In genomic region chr17:27512619-27513161, GRCm38 (mm10) we compare ENCODE assay signal across 8 mouse cellular contexts. TPM values are rescaled to one million over a fixed set of nuclear protein-coding genes. Genes with fewer than 3 reads are reported as not detected.
DNase-seq lines count a peak whose midpoint lies in the region; ATAC-seq and TF ChIP-seq lines count a peak whose summit lies in the region.

No protein-coding gene starts in this region.

- WGBS in embryonic facial prominence, embryonic 13.5 days = under 1% methylated on average over 66 of the region's 78 CpGs
- WGBS in kidney, postnatal 0 days = under 1% methylated on average over 68 of the region's 78 CpGs
- 2% methylated on average over 78 of the region's 78 CpGs for WGBS in olfactory bulb, adult 2 months

- no peak for ATAC-seq in G1E (ENCODE audit: extremely low read depth, insufficient number of reproducible peaks, low FRiP score, poor library complexity, severe bottlenecking)
- ATAC-seq in embryonic facial prominence, embryonic 13.5 days (ENCODE audit: insufficient number of reproducible peaks, insufficient read depth, low FRiP score, low TSS enrichment, low read depth) = no peak
- no peak for ATAC-seq in kidney, postnatal 0 days (replicated peaks; ENCODE audit: low FRiP score, low read depth)

- no peaks in the 10 kb centered on the region; the same call in 1 of the 2 replicates for H3K27me3 ChIP-seq in G1E (ENCODE audit: insufficient read depth, low read length)
- peaks cover 98% of the 10 kb centered on the region for H3K27me3 ChIP-seq in embryonic facial prominence, embryonic 13.5 days
- peaks cover 63% of the 10 kb centered on the region for H3K27me3 ChIP-seq in kidney, postnatal 0 days (ENCODE audit: insufficient read depth, low read length)

- H3K9ac ChIP-seq in embryonic facial prominence, embryonic 13.5 days = peak overlapping the region; percentile 70
- peak overlapping the region; percentile 52 for H3K9ac ChIP-seq in kidney, postnatal 0 days (ENCODE audit: low read depth, low read length)

- H3K27ac ChIP-seq in embryonic facial prominence, embryonic 13.5 days = no peak overlapping the region
- no peak overlapping the region for H3K27ac ChIP-seq in kidney, postnatal 0 days
- H3K27ac ChIP-seq in olfactory bulb, adult 2 months (ENCODE audit: insufficient read depth, low read depth, low read length) = peak overlapping the region; percentile 91

- no peak for TF ChIP-seq CTCF in G1E (IDR thresholded peaks at IDR 0.05; ENCODE audit: low read depth, low read length)
- TF ChIP-seq CTCF in kidney, postnatal 0 days (IDR thresholded peaks at IDR 0.05; ENCODE audit: low read depth) = no peak
- no peak for TF ChIP-seq CTCF in olfactory bulb, adult 2 months (IDR thresholded peaks at IDR 0.05; ENCODE audit: insufficient read depth, low read depth, low read length)

- peak; percentile 13 for DNase-seq in kidney, adult 18-20 months
- DNase-seq in kidney, adult 9 months = no peak
- DNase-seq in G1E (ENCODE audit: low spot score) = no peak
- DNase-seq in kidney, postnatal 0 days (ENCODE audit: low spot score) = no peak
- no peak for DNase-seq in embryo, embryonic 10 days (ENCODE audit: low spot score)
- no peak for DNase-seq in natural killer cell, adult 2 months (ENCODE audit: low spot score in 2 of 2)

- no peaks in the 10 kb centered on the region for H3K4me1 ChIP-seq in G1E (ENCODE audit: insufficient read depth, low read depth, low read length)
- H3K4me1 ChIP-seq in embryonic facial prominence, embryonic 13.5 days = peaks cover 18% of the 10 kb centered on the region
- H3K4me1 ChIP-seq in kidney, postnatal 0 days (replicated peaks; ENCODE audit: insufficient read depth, low read length) = peaks cover 14% of the 10 kb centered on the region; the same call in 1 of the 2 replicates
- H3K4me1 ChIP-seq in olfactory bulb, adult 2 months (ENCODE audit: control insufficient read depth, insufficient read depth, low read length) = peaks cover 58% of the 10 kb centered on the region

- H3K4me2 ChIP-seq in embryonic facial prominence, embryonic 13.5 days = peak overlapping the region; percentile 100
- peak overlapping the region; percentile 98 for H3K4me2 ChIP-seq in kidney, postnatal 0 days (ENCODE audit: low read length)

- no peaks in the 10 kb centered on the region for H3K36me3 ChIP-seq in G1E (replicated peaks)
- no peaks in the 10 kb centered on the region for H3K36me3 ChIP-seq in embryonic facial prominence, embryonic 13.5 days
- H3K36me3 ChIP-seq in kidney, postnatal 0 days (ENCODE audit: insufficient read depth, low read length) = no peaks in the 10 kb centered on the region

- H3K9me3 ChIP-seq in G1E (replicated peaks) = peaks cover 39% of the 10 kb centered on the region
- H3K9me3 ChIP-seq in embryonic facial prominence, embryonic 13.5 days = no peaks in the 10 kb centered on the region
- no peaks in the 10 kb centered on the region for H3K9me3 ChIP-seq in kidney, postnatal 0 days (replicated peaks; ENCODE audit: low read length)

- no peak for TF ChIP-seq POLR2A in olfactory bulb, adult 2 months (IDR thresholded peaks at IDR 0.05; ENCODE audit: insufficient read depth, low read depth, low read length)

- peak overlapping the region; percentile 11; the same call in 1 of the 2 replicates for H3K4me3 ChIP-seq in G1E (ENCODE audit: low read depth, low read length)
- peak overlapping the region; percentile 60 for H3K4me3 ChIP-seq in embryonic facial prominence, embryonic 13.5 days
- H3K4me3 ChIP-seq in kidney, postnatal 0 days (replicated peaks; ENCODE audit: low read depth, low read length) = peak overlapping the region; percentile 54
- peak overlapping the region; percentile 68 for H3K4me3 ChIP-seq in olfactory bulb, adult 2 months (ENCODE audit: insufficient read depth, low read depth, low read length)

RNA-seq across cellular contexts. Expression of gene Grm4, which starts 8.5 kb away (rescaled TPM):
- total RNA-seq in G1E (2014; fragmentation: Nextera tagmentation) (not detected in 2 replicates), G1E (2017) (0.05 TPM in 1 of 2 replicates, not detected in the other)
- 0.02 TPM in 1 of 2 replicates, not detected in the other for polyA plus RNA-seq in G1E (2012)
- 0.25 and 0.38 TPM in 2 replicates for polyA plus RNA-seq in embryonic facial prominence, embryonic 13.5 days (2015; fragmentation: Nextera tagmentation; extraction: Ambion mirVana)
- polyA plus RNA-seq in kidney, postnatal 0 days (2015; fragmentation: Nextera tagmentation; extraction: Ambion mirVana) = 1.1 and 1.3 TPM in 2 replicates
- polyA plus RNA-seq in olfactory bulb, adult 2 months (2012; ENCODE audit: insufficient read depth, insufficient read length, low replicate concordance, missing spikeins) = not detected in 2 replicates

RNA-seq across cellular contexts. Expression of gene Hmga1, which starts 43.6 kb away (rescaled TPM):
- total RNA-seq in G1E (2014; fragmentation: Nextera tagmentation) (270 and 298 TPM in 2 replicates), G1E (2017) (123 and 131 TPM in 2 replicates)
- polyA plus RNA-seq in G1E (2012) = 1,702 and 2,389 TPM in 2 replicates
- polyA plus RNA-seq in embryonic facial prominence, embryonic 13.5 days (2015; fragmentation: Nextera tagmentation; extraction: Ambion mirVana) = 227 and 258 TPM in 2 replicates
- polyA plus RNA-seq in kidney, postnatal 0 days (2015; fragmentation: Nextera tagmentation; extraction: Ambion mirVana) = 131 and 136 TPM in 2 replicates
- polyA plus RNA-seq in olfactory bulb, adult 2 months (2012; ENCODE audit: insufficient read depth, insufficient read length, low replicate concordance, missing spikeins) = not detected in 2 replicates

RNA-seq across cellular contexts. Expression of gene AI413582, which starts 52.9 kb away (rescaled TPM):
- total RNA-seq in G1E (2014; fragmentation: Nextera tagmentation) (78.2 and 85.2 TPM in 2 replicates), G1E (2017) (50.8 and 57.0 TPM in 2 replicates)
- 159 and 163 TPM in 2 replicates for polyA plus RNA-seq in G1E (2012)
- polyA plus RNA-seq in embryonic facial prominence, embryonic 13.5 days (2015; fragmentation: Nextera tagmentation; extraction: Ambion mirVana) = 21.2 and 21.4 TPM in 2 replicates
- 34.5 and 35.6 TPM in 2 replicates for polyA plus RNA-seq in kidney, postnatal 0 days (2015; fragmentation: Nextera tagmentation; extraction: Ambion mirVana)
- not detected in 2 replicates for polyA plus RNA-seq in olfactory bulb, adult 2 months (2012; ENCODE audit: insufficient read depth, insufficient read length, low replicate concordance, missing spikeins)

Comparison
In these comparisons a context has a peak if more than half of its experiments do, and no peak if none do; other contexts are left out.
1. H3K4me3 ChIP-seq: peak in every context shown above with its lines; median percentile 68 in olfactory bulb, adult 2 months; 60 in embryonic facial prominence, embryonic 13.5 days; 54 in kidney, postnatal 0 days; 11 in G1E.
2. RNA of gene AI413582, which starts 52.9 kb away (polyA plus RNA-seq): 159 to 163 TPM in G1E, 34.5 to 35.6 TPM in kidney, postnatal 0 days and 21.2 to 21.4 TPM in embryonic facial prominence, embryonic 13.5 days; not detected in olfactory bulb, adult 2 months; every median in the first group is over 10 times any median in the second.